Mouse (Mus musculus) kidney, adult 11 months (tissue): ENCODE results near the gene Izumo2.
"Not testable (repeated sequence)": the region's sequence is repeated elsewhere in the genome, so short reads cannot be mapped to it uniquely, and the experiment has no call there.

Source experiments
- DNase-seq: peaks from one replicate; pipeline ENCODE4 v3.0.0; 2022

Izumo2 gene

DNA sequence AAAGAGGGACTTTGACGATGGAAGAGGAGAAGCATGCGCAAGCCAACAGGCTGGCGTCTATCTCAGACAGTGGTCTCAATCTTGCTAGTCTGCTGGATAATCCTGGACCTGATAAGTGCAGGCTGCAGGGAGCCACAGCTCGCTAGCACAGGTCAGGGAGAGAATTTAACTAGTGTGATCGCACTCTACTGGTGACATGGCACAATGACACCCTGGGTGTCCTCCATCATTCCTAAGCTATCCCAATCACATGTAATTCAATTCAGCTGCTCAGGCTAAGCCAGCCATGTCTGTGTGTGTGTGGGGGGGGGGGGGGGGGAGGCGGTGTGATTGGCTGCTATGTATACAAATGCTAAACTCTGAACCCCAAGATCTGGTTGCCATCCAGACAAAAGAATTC, 6.6 kb upstream of the Izumo2 start:
- peak; percentile 20 for DNase-seq

DNA sequence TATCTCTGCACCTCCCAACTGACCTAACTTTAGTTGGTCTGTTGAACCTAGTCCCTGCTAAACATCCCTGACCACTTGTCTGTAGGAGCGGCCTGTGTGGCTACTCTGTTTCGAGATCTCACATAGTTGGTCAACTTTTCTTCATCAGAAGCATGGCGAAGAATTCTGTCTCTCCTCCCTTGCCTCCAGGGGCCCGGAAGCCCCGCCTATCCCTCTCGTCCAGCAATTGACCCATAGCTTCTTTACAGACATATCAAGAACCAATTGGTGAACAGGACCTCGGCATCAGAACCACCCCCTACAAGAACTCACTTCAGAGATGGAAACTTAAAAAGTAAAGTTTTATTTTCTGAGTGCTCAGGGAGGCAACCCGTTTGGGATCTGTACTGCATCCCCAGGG, 5.6 kb upstream of the Izumo2 start:
- DNase-seq: no peak

DNA sequence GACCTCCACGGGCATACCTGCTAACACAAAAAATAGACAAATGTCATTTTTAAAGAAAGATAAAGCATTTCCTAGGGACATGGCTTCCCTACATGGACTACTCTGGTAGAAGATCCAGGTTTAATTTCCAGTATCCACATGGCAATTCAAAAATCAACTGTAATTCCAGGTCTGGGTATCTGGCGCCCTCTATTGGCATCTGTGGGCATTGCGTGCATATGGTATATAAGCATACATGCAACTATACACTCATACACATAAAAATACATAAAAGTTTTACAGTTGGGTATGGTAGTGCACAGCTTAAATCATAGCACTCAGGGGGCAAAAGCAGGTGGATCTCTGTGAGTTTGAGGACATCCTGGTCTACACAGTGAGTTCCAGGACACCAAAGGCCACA, 4.2 kb upstream of the Izumo2 start:
- no peak for DNase-seq

DNA sequence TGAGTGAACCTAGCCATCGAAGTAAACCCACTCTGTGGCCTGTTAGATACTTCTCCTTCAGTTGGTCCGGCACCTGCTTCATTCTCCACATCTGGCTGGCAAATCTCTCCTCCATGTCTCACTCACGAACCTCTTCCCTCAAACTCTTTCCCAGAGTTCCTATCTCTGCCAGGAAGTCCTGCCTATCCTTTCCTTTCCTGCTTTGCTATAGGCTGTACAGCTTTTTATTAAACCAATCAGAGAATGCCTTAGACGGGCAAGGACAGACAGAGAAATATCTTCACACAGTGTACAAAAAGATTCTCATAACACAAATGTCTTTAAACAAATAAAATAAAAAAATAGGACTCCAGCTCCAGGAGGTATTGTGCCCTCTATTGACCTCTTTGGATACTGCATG, 3.5 kb upstream of the Izumo2 start:
- DNase-seq: no peak

DNA sequence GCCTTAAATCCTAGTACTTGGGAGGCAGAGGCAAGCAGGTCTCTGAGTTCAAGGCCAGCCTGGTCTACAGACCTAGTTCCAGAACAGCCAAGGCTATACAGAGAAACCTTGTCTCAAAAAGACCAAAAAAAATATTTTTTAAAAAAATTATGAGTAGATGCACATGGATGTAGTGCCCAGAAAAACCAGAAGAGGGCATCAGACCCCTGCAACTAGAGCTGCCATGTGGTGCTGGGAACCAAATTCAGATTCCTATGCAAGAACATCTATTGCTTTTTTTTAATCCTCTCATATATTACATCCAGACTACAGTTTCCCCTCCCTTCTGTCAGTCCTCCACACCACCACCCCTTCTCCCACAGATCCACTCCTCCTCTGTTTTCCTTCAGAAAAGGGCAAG, 2.2 kb upstream of the Izumo2 start:
- no peak for DNase-seq

DNA sequence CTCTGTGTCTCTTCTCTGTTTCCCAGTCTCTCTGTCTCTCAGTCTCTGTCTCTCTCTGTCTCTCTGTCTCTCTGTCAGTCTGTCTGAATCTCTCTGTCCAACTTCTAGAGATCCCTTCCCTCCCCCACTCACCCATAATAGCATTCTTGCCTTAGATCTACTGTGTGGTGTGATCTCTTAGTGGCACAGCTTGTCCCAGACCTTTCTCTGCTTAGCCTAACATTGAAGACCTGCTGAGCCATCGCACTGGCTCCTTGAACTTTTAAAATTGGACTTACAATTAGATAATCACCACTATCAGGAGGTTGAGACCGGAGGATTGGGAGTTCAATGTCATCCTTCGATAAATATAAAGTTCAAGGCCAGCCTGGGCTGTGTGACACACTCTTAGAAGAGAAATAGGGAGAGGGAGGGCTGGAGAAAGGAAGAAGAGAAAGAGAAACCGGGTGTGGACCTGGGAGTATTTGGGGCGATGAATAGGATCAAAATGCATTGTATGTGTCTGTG, 1.3 kb upstream of the Izumo2 start:
- no peak for DNase-seq

DNA sequence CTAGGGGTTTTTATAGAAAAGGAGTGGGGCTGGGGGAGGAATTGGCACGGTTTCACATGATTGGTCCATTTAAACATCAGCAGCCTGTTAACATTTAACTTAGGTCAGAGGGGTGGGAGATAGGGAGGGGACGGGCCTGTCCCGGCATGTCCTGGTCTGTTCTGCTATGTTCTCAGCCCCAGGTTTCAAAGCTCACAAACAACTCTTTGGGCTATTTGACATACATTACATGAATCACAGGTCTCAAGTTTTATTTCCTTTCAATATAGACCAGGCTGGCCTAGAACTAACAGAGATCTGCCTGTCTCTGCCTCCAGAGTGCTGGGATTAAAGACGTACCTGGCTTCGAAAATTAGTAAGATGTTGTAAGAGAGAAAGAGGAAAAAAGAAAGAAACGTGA, 449 bp upstream of the Izumo2 start:
- not testable (repeated sequence) for DNase-seq

DNA sequence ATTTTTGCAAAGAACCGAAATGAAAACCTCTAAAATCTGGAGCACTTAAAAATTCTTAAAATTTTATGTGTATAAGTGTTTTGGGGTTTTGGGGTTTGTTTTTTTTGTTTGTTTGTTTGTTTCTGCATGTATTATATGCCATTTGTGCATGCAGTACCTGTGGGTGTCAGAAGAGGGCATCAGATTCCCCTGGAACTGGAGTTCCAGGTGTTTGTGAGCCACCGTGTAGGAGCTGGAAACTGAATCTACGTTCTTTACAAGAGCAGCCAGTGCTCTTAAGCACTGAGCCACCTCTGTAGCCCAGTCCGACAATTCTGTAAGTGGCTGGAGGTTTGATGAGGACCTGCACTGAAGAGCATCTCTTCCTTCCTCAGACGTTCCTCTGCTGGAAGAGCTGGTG, 1.3 kb downstream of the Izumo2 start:
- no peak for DNase-seq

DNA sequence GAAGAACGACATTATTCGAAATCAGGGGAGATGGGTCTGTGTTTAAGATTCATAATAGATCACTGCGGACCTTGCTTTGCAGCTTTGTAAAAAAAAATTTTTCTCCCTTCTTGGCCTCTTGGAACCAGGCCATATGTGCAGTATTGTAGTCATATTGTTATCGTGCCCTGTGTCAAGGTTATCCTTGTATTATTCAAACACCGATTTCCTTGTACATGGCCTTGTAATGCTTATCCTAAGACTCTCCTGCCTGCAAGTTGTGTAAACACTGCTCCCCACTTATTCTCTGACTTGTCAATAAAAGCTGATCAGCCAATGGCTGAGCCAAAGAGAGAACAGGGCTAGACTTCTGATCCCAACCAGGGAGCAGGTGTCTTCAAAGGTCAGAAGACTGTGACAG, 13.5 kb downstream of the Izumo2 start:
- no peak for DNase-seq

DNA sequence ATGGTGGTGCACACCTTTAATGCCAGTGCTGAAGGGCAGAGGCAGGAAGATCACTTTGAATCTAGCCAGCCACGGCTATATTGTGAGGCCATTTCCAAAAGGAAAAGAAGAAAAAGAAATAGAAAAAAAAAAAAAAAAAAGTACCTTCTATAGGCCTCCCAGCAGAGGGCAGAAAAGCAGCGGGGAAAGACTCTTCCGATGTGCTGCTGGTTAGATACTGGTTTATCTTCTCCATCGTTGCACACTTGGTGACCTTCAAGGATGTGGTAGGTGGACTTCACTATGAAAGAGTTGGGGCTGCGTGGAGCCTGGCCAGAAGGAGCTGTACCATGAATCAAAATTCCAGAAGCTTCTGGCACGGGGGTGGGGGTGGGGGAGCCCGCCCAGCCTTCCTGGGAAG, 15.8 kb downstream of the Izumo2 start:
- no peak for DNase-seq

DNA sequence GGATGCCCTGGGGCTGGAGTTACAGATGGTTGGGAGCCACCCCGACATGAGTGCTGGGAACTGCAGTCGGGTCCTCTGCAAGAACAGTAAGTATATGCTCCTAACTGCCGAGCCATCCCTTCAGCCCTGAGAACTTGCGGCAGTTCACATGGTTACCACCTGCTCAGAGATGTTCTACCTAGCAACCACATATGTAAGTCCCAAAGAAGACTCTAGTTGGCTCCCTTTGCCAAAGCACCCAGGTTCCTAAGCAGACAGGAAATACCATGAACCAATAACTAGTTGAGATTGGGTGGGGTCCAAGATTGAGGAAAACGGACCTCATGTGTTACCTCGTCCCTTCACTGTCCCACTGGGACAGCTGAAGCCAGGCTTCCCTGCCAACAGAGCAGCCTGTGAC, 17.8 kb downstream of the Izumo2 start:
- DNase-seq: no peak

DNA sequence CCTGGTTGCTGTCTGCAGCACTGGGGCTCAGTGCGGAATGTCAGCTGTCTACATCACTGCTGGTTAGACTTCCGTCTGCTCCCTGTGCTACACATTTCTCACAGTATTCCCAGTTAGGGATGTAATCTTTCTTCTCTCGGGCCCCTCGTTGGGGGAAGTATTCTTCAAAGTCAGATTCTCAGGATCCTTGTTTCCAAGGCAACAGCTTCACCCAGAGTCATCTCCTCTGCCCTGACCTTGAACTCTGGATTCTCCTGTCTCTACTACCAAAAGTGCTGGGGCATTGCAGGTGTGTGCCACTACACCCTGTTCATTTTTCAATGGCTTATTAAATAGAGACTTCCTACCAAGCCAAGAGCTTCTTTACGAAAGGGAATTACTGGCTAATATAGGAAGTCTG, 18.6 kb downstream of the Izumo2 start:
- no peak for DNase-seq

DNA sequence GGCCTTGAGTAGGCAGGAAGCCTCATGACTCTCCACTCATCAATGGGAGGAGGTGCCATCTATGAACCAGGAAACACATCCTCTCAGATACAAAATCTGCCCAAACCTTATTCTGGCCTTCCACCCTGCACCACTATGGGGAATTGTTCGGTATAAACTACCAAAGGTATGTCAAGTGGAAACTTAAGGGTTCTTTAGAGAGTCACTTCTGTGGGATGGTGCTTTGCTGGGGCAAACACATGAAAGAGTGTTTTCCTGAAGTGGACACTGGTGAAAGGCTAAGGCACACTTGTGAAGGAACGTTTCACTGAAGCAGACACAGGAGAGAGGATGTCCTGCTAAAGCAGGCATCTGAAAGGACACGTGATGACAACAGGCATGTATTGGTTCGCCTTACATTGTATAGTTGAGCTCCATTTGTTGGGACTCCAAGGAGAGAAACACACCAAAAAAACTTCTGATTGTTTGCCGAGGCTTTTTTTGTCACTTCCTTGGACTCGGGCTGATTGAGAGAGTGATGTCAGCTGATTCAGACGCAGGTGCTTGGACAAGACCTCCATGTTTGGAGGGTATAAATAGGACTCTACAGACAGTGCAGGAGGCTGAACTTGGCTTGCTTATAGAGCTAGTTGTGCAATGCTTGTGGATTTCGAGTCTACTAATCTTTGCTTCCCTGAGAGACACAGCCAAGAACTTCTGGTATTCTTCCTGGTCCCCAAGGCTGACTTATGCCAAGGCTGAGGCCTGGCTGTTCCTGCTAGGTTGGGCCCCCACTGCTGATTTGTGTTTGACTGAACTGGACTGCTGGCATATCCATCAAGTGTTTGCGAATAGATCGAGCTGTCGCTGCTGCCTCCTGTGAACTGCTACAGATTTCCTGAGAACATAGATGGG, 19.8 kb downstream of the Izumo2 start:
- no peak for DNase-seq

DNA sequence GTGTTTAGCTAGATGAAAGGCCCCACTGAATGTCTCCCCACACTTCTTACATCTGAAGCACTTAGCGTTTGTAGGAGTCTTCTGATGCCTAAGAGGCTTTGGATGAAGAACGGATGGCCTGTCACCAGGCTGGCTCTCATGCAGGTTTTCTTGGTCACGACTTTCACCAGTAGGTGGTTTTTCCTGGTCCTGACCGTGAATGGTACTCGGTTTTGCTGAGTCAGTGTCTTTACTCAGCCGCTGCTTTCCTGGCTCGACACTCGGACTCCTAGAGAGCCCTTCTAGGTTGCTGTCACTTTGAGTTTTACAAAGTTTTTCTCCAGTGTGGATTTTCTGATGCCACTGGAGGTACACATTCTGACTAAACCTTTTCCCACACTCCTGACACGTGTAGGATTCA, 25.2 kb downstream of the Izumo2 start:
- DNase-seq: no peak

DNA sequence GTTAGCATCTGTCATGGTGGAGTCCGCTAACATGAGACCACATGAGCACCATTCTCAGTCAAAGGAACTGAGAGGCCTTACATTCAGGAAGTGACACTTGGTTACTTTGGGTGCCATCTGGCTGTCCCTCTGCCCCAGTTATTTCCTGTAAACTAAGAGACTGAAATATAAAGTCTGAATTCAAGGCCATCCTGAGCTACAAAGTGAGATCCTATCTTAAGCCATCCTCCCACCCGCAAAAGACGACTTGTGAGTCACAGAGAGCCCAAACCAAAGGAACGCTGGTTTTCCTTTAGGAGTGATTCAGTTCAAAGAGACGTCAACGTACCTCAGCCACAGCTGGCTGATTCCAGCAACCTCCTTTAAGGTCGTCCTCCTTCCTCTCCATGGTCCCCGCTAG, 32.8 kb downstream of the Izumo2 start:
- DNase-seq: no peak

DNA sequence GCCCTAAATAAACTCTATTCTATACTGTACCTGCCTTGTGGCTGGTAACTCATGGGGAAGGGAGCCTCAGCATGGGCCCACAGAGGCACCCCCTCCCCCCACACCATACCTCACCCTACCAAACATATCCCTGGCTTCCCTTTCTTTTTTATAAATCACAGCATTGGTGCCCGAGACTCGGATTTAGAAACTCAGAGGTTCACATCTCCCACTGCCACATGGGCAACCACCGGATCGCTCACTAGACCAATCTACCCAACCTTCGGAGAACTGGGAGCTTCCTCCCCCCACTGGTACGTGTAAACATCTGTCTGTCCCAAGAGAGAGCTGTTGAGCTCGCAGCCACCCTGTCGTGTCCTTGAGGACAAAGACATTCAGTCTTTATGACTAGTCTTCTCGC, 35.7 kb downstream of the Izumo2 start:
- no peak for DNase-seq

DNA sequence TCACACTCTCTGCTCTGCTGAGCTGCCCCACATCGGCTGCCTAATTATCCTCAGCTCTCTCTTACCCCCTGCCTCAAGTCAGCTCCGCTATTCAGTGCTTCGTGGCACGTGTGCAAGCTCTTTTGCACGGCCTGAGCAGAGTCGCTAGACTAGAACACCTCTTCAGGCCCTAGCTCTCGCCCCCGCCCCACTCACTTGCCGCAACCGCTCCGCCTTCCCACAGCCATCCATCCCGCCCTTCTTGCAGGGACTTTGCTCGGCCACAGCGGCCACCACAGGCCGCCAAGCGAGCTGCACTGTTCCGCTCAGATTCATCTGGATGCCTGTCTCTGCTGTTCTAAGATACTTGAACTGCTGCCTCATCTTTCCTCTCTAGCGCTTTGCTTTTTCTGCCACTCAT, 36.5 kb downstream of the Izumo2 start:
- peak; percentile 67 for DNase-seq

DNA sequence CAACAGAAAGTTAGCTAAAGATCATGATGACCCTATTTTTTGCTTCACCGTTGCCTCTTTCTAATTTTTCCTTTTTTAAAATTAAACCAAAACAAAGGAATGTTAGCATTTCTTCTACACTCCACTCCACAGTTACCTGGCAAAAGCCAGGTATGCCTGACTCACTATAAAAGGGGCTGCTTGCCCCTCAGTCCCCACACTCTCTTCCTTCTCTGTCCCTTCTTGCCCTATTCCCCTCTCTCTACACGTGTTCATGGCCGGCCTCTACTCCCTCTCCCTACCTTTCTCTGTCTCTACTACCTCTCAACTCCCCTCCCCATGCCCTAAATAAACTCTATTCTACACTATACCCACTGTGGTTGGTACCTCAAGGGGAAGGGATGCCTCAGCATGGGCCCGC, 38.6 kb downstream of the Izumo2 start:
- DNase-seq: no peak

DNA sequence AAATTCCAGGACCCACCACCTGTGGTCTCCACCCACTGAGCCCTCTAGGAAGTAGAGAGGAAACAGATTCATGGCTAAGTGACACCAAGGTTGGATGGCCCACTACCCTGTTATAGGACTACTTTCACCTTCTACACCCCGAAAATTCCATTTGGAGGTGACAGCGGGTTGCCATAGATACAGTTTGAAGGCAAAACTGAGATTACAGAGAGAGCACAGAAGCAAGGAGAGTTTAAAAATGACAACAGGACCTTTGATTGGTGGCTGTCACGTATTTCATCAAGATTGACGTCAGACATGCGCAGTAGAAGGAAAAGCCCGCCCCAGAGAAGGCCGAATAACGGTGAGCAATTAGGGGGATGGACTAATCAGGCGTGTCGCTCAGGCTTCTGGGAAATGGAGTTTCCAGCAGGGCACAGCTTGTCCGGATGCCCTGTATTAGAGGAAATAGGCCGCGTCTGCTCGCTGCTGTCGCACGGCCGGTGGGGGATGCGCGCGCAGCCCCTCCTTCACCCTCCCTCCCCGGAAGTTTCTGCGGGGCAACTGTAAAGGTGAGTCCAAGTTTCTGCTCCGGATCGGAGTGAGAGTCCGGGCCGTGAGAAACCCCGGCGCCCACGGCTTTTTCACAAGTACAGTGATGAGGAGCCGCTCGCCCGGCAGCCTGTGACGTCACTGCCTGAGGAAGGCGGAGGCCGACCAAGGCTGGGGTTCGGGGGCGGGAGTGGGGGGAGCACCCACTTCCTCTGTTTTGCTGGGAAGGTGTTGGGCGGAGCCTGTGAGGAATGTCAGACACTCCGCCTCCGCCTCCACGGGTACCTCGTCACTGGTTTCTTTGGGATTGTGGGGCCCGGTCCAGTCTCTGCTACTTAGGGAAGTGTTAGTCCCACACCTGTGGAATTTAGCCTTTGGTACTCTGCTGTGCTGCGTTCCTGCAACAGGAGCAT, 39.8 kb downstream of the Izumo2 start, which contains the start of gene Vrk3:
Vrk3 (plus strand) TSS at position 313 of the 944 bp plus-strand sequence.
- peak; percentile 98 for DNase-seq

DNA sequence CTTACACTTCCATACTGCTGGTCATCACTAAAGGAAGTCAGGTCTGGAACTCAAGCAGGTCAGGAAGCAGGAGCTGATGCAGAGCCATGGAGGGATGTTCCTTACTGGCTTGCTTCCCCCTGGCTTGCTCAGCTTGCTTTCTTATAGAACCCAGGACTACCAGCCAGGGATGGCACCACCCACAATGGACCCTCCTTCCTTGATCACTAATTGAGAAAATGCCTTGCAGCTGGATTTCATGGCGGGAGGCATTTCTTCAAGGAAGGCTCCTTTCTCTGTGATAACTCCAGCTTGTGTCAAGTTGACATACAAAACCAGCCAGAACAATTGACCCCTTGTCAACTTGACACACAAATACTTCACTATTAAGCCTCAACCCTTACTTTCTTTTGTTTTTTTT, 42.4 kb downstream of the Izumo2 start, which contains the start of gene Zfp473:
Zfp473 (minus strand) TSS at position 101 of the 400 bp plus-strand sequence.
- DNase-seq: not testable (repeated sequence)

DNA sequence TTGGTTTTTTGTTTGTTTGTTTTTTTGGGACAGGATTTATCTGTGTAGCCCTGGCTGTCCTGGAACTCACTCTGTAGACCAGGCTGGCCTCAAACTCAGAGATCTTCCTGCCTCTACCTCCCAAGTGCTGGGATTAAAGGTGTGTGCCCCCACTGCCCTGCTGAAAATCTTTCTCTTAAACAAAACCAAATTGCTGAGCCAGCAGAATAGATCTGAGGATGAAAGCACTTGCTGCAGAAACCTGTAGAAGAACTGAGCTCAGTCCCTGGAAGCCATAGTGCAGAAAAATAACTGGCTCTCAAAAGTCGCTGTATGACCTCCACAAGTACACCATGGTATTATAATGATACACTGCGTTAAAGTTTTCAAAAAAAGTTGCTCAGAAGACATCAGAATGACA, 48.6 kb downstream of the Izumo2 start:
- DNase-seq: no peak

DNA sequence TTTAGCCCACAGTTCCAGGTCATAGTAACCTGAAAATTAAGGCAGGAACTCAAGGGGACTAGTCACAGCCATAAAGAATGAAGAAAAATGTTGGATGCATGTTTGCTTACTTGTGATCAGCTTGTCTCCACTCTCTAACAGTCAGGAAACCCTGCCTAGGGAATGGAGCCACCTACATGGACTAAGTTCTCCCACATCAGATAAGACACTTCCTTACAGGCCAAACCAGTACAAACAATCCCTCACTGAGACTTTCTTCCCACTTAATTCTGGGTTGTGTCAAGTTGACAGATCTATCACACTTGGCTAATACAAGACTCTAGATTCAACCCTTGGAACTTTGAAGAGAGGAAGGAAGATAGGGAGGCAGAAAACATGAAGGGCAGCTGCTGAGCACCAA, 51.8 kb downstream of the Izumo2 start:
- no peak for DNase-seq

DNA sequence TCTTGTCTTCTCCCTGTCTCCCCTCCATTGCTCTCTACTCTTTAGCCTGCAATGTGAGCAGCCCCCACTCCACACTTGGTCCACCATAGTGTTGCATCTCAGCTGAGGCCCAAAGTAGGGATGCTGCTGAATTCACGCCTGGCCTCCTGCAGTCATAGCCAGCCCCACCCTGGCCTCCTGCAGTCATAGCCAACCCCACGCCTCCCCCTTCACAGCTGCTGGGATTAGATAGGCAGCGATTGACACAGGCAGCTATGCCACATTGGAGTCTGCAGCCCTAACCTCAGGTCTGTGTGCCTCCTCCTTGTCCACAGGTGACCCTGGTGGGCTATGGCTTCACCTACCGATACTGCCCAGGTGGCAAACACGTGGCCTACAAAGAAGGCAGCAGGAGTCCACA, 59.6 kb downstream of the Izumo2 start:
- DNase-seq: no peak
